Mouse (Mus musculus) embryo, embryonic 10.5 days (tissue): ENCODE results near the gene Vmn1r169.
"Not testable (repeated sequence)": the region's sequence is repeated elsewhere in the genome, so short reads cannot be mapped to it uniquely, and the experiment has no call there.

Experiments
- DNase-seq: peaks from one replicate; pipeline ENCODE4 v3.0.0-alpha.2; 2015; ENCODE audit warnings: low spot score

The Vmn1r169 gene

DNA sequence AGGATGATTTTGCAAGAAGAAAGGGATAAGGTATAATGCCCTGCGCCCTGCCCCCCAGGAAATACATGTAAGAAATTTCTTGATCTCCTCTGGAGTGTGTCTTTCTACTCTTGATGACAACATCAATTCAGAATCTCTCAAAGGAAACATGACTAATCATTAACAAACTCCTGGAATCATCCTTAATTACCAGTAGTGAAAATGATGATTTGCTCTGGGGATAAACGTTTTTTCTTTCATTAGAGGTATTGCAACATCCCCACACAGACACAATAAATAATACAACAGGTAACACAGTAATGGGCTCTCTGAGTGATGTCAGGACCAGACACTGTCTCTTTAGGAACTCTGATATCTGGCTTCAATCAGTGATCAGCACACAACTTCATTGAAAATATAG is at the start of gene Vmn1r169:
Vmn1r169 (plus strand) TSS at position 301 of the 400 bp plus-strand sequence.
- DNase-seq = not testable (repeated sequence)

DNA sequence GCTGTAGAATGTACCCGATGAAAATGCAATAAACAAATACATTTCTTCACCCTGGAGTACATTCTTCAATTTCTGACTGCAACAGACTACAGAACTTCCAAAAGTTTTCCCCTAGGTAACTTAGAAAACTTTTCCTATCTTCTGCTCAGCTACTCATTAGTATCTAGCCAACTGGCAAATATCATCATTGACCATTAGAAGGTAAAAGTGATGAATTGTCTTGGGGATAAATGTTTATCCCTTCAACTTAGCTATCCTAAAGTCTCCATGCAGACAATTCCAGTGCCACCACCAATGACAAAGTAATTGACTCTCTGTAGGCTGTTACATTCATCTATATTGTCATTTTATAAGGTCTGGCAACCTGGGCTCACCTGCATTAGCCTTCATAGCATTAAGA is 35.9 kb upstream of the Vmn1r169 start, which contains the start of gene Vmn1r168:
Vmn1r168 (plus strand) TSS at position 301 of the 400 bp plus-strand sequence.
- DNase-seq = not testable (repeated sequence)

DNA sequence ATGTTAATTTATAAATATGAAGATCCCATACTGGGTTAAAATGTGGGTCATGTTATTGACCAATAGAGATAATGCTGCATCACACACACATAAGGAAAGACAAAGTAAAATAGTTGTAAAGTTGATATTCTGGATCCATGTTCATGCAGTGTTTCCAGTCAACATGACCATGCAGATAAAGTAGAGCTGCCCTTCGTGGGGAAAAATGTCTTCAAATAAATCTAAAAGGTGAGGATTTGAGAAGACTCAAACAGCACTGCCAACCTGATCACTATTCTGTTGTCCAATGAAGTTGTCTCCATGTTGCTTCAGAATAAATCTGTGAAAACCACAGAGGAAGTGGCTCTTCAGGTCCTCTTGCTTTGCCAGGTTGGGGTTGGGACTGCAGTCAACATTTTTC is 30.5 kb downstream of the Vmn1r169 start, which contains the start of gene Vmn1r170:
Vmn1r170 (plus strand) TSS at position 301 of the 400 bp plus-strand sequence.
- DNase-seq = not testable (repeated sequence)
